16 mouse cellular contexts compared by ENCODE assay signal in the genomic region with DNA sequence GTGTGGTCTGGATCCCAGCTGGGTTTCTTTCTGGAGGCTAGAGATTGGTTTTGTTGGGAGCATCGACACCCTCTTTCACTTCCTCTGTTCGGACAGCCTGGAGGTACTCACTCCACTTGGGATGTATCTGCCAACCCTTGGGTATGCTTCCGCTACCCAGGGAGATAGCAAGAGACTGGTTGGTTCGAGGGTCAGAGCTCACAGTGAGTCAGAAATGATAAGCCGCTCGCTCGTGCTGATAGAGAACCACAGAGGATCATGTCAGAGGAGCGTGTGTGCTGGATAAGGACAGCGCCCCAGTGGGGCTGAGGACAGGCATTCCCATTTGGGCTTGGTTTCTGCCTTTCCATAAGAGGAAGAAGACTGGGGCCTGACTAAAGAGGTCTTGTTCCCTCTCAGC. TPM values are rescaled to one million over a fixed set of nuclear protein-coding genes. Genes with fewer than 3 reads are reported as not detected.
DNase-seq lines count a peak whose midpoint lies in the region; ATAC-seq lines count a peak whose summit lies in the region.
"Had no signal": no experiment of that assay in that cellular context is flagged by ENCODE, and none has a peak within 500 bp of the region (broad histone marks: within the 10 kb centered on the region; RNA-seq: fewer than 3 reads in every experiment).

No protein-coding gene starts in this region.

- H3K9me3 ChIP-seq in heart, embryonic 10.5 days, result no peaks in the 10 kb centered on the region
- H3K9me3 ChIP-seq in heart, embryonic 13.5 days, result peaks cover 2% of the 10 kb centered on the region; the same call in 1 of the 2 replicates
- H3K9me3 ChIP-seq in liver, embryonic 15.5 days (replicated peaks), result no peaks in the 10 kb centered on the region

- peak overlapping the region; percentile 6; the same call in 1 of the 2 replicates for H3K27ac ChIP-seq in heart, embryonic 10.5 days
- no peak overlapping the region for H3K27ac ChIP-seq in heart, embryonic 13.5 days (replicated peaks)
- peak overlapping the region; percentile 85 for H3K27ac ChIP-seq in liver, embryonic 15.5 days (replicated peaks)
- H3K27ac ChIP-seq: macrophage had no signal

- WGBS in heart, embryonic 10.5 days, result 11% methylated on average over 9 of the region's 9 CpGs
- WGBS in heart, embryonic 13.5 days, result 9% methylated on average over 9 of the region's 9 CpGs
- WGBS in liver, embryonic 15.5 days (ENCODE audit: insufficient replicate concordance), result 13% methylated on average over 9 of the region's 9 CpGs

- peak overlapping the region; percentile 58 for H3K4me2 ChIP-seq in heart, embryonic 13.5 days
- peak overlapping the region; percentile 70 for H3K4me2 ChIP-seq in liver, embryonic 15.5 days

- H3K27me3 ChIP-seq in heart, embryonic 10.5 days (ENCODE audit: insufficient read depth, poor library complexity, severe bottlenecking), result peaks cover 11% of the 10 kb centered on the region
- H3K27me3 ChIP-seq in heart, embryonic 13.5 days (replicated peaks), result peaks cover 27% of the 10 kb centered on the region
- peaks cover 18% of the 10 kb centered on the region for H3K27me3 ChIP-seq in liver, embryonic 15.5 days

- peak; percentile 86 for DNase-seq in heart, embryonic 10.5 days (ENCODE audit: low spot score)
- no peak for DNase-seq in heart, postnatal 4 days
- peak; percentile 90 for DNase-seq in 416B (ENCODE audit: low read depth)
- DNase-seq in urinary bladder, postnatal 25 days (ENCODE audit: low spot score), result no peak
- DNase-seq in layer of hippocampus, adult 11-12 months (ENCODE audit: low spot score), result no peak
- no peak for DNase-seq in thymus, postnatal 10 days (ENCODE audit: low spot score in 2 of 2)
- DNase-seq: adrenal gland, postnatal 25 days; cerebellum, adult 9-10 months; gastrocnemius, postnatal 10 days; kidney, adult 11 months; layer of hippocampus, postnatal 36 days had no signal

- H3K4me3 ChIP-seq in heart, embryonic 10.5 days, result peak overlapping the region; percentile 37; the same call in 1 of the 2 replicates
- peak overlapping the region; percentile 10 for H3K4me3 ChIP-seq in heart, embryonic 13.5 days
- H3K4me3 ChIP-seq in liver, embryonic 15.5 days (replicated peaks), result peak overlapping the region; percentile 39

- no peaks in the 10 kb centered on the region for H3K36me3 ChIP-seq in heart, embryonic 10.5 days
- H3K36me3 ChIP-seq in heart, embryonic 13.5 days, result no peaks in the 10 kb centered on the region
- no peaks in the 10 kb centered on the region for H3K36me3 ChIP-seq in liver, embryonic 15.5 days (replicated peaks)

- H3K4me1 ChIP-seq in heart, embryonic 10.5 days, result peaks cover 43% of the 10 kb centered on the region
- peaks cover 29% of the 10 kb centered on the region for H3K4me1 ChIP-seq in heart, embryonic 13.5 days
- peaks cover 47% of the 10 kb centered on the region for H3K4me1 ChIP-seq in liver, embryonic 15.5 days (replicated peaks)

- peak overlapping the region; percentile 48 for H3K9ac ChIP-seq in heart, embryonic 13.5 days
- peak overlapping the region; percentile 23 for H3K9ac ChIP-seq in liver, embryonic 15.5 days

- ATAC-seq in heart, embryonic 13.5 days (ENCODE audit: extremely low read depth, insufficient number of reproducible peaks, low FRiP score, low TSS enrichment), result no peak
- ATAC-seq in liver, embryonic 15.5 days (ENCODE audit: insufficient read depth), result peak; percentile 96
- ATAC-seq: Patski had no signal

RNA-seq across cellular contexts. Expression of gene Ly6g6d, which starts 1.9 kb away (rescaled TPM):
- polyA plus RNA-seq in heart, embryonic 10.5 days (2016; fragmentation: Nextera tagmentation; extraction: Ambion mirVana), result 2.5 and 2.6 TPM in 2 replicates
- total RNA-seq in heart, postnatal 4 days (2021), result 1 to 10 TPM; 1.6 to 2.4 TPM
- polyA plus RNA-seq in heart, embryonic 13.5 days (2015; fragmentation: Nextera tagmentation; extraction: Ambion mirVana), result 1.7 and 1.9 TPM in 2 replicates
- polyA plus RNA-seq in liver, embryonic 15.5 days (2015; fragmentation: Nextera tagmentation; extraction: Ambion mirVana), result 0.41 and 0.70 TPM in 2 replicates

RNA-seq across cellular contexts. Expression of gene Ly6g6e, which starts 3.1 kb away (rescaled TPM):
- 0.18 and 0.39 TPM in 2 replicates for polyA plus RNA-seq in heart, embryonic 10.5 days (2016; fragmentation: Nextera tagmentation; extraction: Ambion mirVana)
- total RNA-seq in heart, postnatal 4 days (2021), result not detected
- 0.36 and 0.62 TPM in 2 replicates for polyA plus RNA-seq in heart, embryonic 13.5 days (2015; fragmentation: Nextera tagmentation; extraction: Ambion mirVana)
- polyA plus RNA-seq in liver, embryonic 15.5 days (2015; fragmentation: Nextera tagmentation; extraction: Ambion mirVana), result 0.12 and 0.26 TPM in 2 replicates
- total RNA-seq: adrenal gland, postnatal 25 days; gastrocnemius, postnatal 10 days had no signal
- polyA plus RNA-seq: macrophage, Patski had no signal

RNA-seq across cellular contexts. Expression of gene Ly6g6f, which starts 5.6 kb away (rescaled TPM):
- 0.91 and 1.0 TPM in 2 replicates for polyA plus RNA-seq in heart, embryonic 10.5 days (2016; fragmentation: Nextera tagmentation; extraction: Ambion mirVana)
- not detected for total RNA-seq in heart, postnatal 4 days (2021)
- polyA plus RNA-seq in heart, embryonic 13.5 days (2015; fragmentation: Nextera tagmentation; extraction: Ambion mirVana), result 0.73 and 1.0 TPM in 2 replicates
- 5.1 and 7.0 TPM in 2 replicates for polyA plus RNA-seq in liver, embryonic 15.5 days (2015; fragmentation: Nextera tagmentation; extraction: Ambion mirVana)
- total RNA-seq: adrenal gland, postnatal 25 days; layer of hippocampus, postnatal 36 days had no signal
- polyA plus RNA-seq: macrophage; neural tube, embryonic 14.5 days; Patski had no signal

RNA-seq across cellular contexts. Expression of gene Abhd16a, which starts 9.3 kb away (rescaled TPM):
- 66.7 and 69.8 TPM in 2 replicates for polyA plus RNA-seq in heart, embryonic 10.5 days (2016; fragmentation: Nextera tagmentation; extraction: Ambion mirVana)
- total RNA-seq in heart, postnatal 4 days (2021), result 10 to 100 TPM; 50.6 to 53.5 TPM
- polyA plus RNA-seq in heart, embryonic 13.5 days (2015; fragmentation: Nextera tagmentation; extraction: Ambion mirVana), result 67.0 and 69.5 TPM in 2 replicates
- 50.0 and 53.2 TPM in 2 replicates for polyA plus RNA-seq in liver, embryonic 15.5 days (2015; fragmentation: Nextera tagmentation; extraction: Ambion mirVana)

RNA-seq across cellular contexts. Expression of gene Mpig6b, which starts 13.8 kb away (rescaled TPM):
- 0.63 and 1.0 TPM in 2 replicates for polyA plus RNA-seq in heart, embryonic 10.5 days (2016; fragmentation: Nextera tagmentation; extraction: Ambion mirVana)
- total RNA-seq in heart, postnatal 4 days (2021), result under 1 TPM in 1 of 2 experiments, not detected in 1; 0.47 TPM
- 0.92 and 1.4 TPM in 2 replicates for polyA plus RNA-seq in heart, embryonic 13.5 days (2015; fragmentation: Nextera tagmentation; extraction: Ambion mirVana)
- polyA plus RNA-seq in liver, embryonic 15.5 days (2015; fragmentation: Nextera tagmentation; extraction: Ambion mirVana), result 3.2 and 4.4 TPM in 2 replicates
- total RNA-seq: layer of hippocampus, postnatal 36 days had no signal
- polyA plus RNA-seq: Patski had no signal

Comparison
In these comparisons a context has a peak if more than half of its experiments do, and no peak if none do; other contexts are left out.
1. DNase-seq: peak in heart, embryonic 10.5 days (single experiment) and 416B (single experiment); none in heart, postnatal 4 days (single experiment), urinary bladder, postnatal 25 days (single experiment), layer of hippocampus, adult 11-12 months (single experiment) and thymus, postnatal 10 days (0 of 2).
2. Peak in every context shown above with its lines, with median percentiles within 50 percentile points of each other: H3K4me3 ChIP-seq.